9 mouse cellular contexts compared by ENCODE assay signal in the genomic region with DNA sequence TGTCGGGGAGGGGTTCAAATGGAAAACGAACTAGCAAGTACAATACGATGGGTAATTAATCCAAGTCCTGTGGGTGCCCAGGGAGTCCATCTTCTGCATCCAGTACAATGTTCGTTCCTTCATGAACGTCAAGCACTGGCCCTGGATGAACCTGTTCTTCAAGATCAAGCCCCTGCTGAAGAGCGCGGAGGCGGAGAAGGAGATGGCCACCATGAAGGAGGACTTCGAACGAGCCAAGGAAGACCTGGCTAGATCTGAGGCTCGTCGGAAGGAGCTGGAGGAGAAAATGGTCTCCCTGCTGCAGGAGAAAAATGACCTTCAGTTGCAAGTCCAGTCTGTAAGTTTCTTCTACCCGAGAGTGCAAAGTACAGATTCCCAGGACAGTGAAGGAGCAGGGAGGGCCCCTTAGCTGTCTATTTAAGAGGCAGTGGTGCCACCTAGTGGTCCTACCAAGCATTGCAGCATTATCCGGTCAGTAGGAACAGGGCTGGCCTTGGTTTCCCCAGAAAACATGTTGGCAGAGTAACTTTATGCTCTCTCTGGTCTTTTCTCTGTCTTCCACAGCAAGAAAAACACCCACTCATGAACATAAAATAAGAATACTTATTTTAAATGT. TPM values are rescaled to one million over a fixed set of nuclear protein-coding genes. Genes with fewer than 3 reads are reported as not detected.
DNase-seq lines count a peak whose midpoint lies in the region; ATAC-seq lines count a peak whose summit lies in the region.
"Had no signal": no experiment of that assay in that cellular context is flagged by ENCODE, and none has a peak within 500 bp of the region (broad histone marks: within the 10 kb centered on the region; RNA-seq: fewer than 3 reads in every experiment).

No protein-coding gene starts in this region.

- no peaks in the 10 kb centered on the region for H3K4me1 ChIP-seq in hindbrain, embryonic 16.5 days (ENCODE audit: control insufficient read depth, insufficient read depth, low read depth, low read length)

- peak; percentile 67 to 71 for DNase-seq in adrenal gland, adult 18-20 months (ENCODE audit: low spot score in 2 of 2)
- DNase-seq in cerebellum, adult 9-11 months, result peak; percentile 59
- DNase-seq in frontal cortex, postnatal 10 days (ENCODE audit: low spot score in 2 of 2), result peak; percentile 25 to 69
- peak; percentile 67 to 94 for DNase-seq in layer of hippocampus, postnatal 25 days (ENCODE audit: extremely low spot score in 1 of 2, low spot score in 1 of 2)
- peak; percentile 86 for DNase-seq in right cerebral cortex, postnatal 4 days

- H3K4me2 ChIP-seq in hindbrain, embryonic 16.5 days (ENCODE audit: low read length), result no peak overlapping the region

- H3K36me3 ChIP-seq in hindbrain, embryonic 16.5 days (ENCODE audit: control insufficient read depth, insufficient read depth, low read length), result no peaks in the 10 kb centered on the region

- no peak overlapping the region for H3K4me3 ChIP-seq in hindbrain, embryonic 16.5 days (ENCODE audit: low read length)
- H3K4me3 ChIP-seq: myocyte had no signal

- H3K9me3 ChIP-seq in hindbrain, embryonic 16.5 days (ENCODE audit: control insufficient read depth, low read length), result no peaks in the 10 kb centered on the region

- no peaks in the 10 kb centered on the region for H3K27me3 ChIP-seq in hindbrain, embryonic 16.5 days (replicated peaks; ENCODE audit: control insufficient read depth, insufficient read depth, low read length)

- WGBS in hindbrain, embryonic 16.5 days, result 63% methylated on average over 14 of the region's 14 CpGs

- no peak overlapping the region for H3K27ac ChIP-seq in hindbrain, embryonic 16.5 days (ENCODE audit: low read depth, low read length)

- peak; percentile 75 for ATAC-seq in hindbrain, embryonic 16.5 days
- ATAC-seq in megakaryocyte, adult 5-6 weeks (ENCODE audit: poor library complexity, severe bottlenecking), result peak; percentile 54; the same call in 1 of the 2 replicates
- ATAC-seq in inflammation-experienced regulatory T-cells, adult 6 months, result no peak

- no peak overlapping the region for H3K9ac ChIP-seq in hindbrain, embryonic 16.5 days (ENCODE audit: low read depth, low read length)

RNA-seq across cellular contexts. Expression of gene Myh13, which starts 28.8 kb away (rescaled TPM):
- total RNA-seq in adrenal gland, adult 18-20 months (2021), result not detected
- polyA plus RNA-seq in hindbrain, embryonic 16.5 days (2015; fragmentation: Nextera tagmentation; extraction: Ambion mirVana), result 0.37 and 0.58 TPM in 2 replicates
- total RNA-seq in layer of hippocampus, postnatal 25 days (2021), result under 1 TPM; 0.07 to 0.12 TPM
- not detected in 2 replicates for total RNA-seq in megakaryocyte, adult 5-6 weeks (2015)
- total RNA-seq in megakaryocyte, adult 5-6 weeks (2017), result not detected in 2 replicates
- polyA plus RNA-seq in inflammation-experienced regulatory T-cells, adult 6 months (2017; shearing (Covaris generic)), result not detected
